Mouse (Mus musculus) MEL (cell line): ENCODE data around the gene Wnt10b. TPM values are rescaled to one million over a fixed set of nuclear protein-coding genes. Genes with fewer than 3 reads are reported as not detected.
A peak's percentile ranks its signal among the peaks of the same experiment; 100 is the strongest.

Experiments used
- DNase-seq: peaks from one replicate; pipeline ENCODE4 v3.0.0; 2011; ENCODE audit warnings: low read depth, low spot score
- H3K27ac ChIP-seq: 2 replicates; pipeline ENCODE4 v1.5.1; 2012; ENCODE audit warnings: low read depth, mild to moderate bottlenecking, control low read depth, low read length, moderate library complexity; ENCODE audit not compliant: control insufficient read depth
- H3K27me3 ChIP-seq, 2 experiments: fragments of 150-350 bp in 1 of 2; sonication (generic) in 1 of 2; 2 replicates each; pipeline ENCODE4 v1.6.1; 2012; ENCODE audit warnings: low read length in 2 of 2, mild to moderate bottlenecking in 2 of 2, improper control_type of control experiment in 1 of 2, moderate library complexity in 1 of 2; ENCODE audit not compliant: insufficient read depth in 2 of 2, control insufficient read depth in 1 of 2
- H3K36me3 ChIP-seq, 2 experiments: 2 replicates each; pipeline ENCODE4 v1.6.1; 2012 to 2014; ENCODE audit warnings: low read length in 2 of 2, improper control_type of control experiment in 1 of 2, inconsistent platforms in 1 of 2, mild to moderate bottlenecking in 1 of 2; ENCODE audit not compliant: insufficient read depth in 2 of 2, control insufficient read depth in 1 of 2
- H3K4me1 ChIP-seq, 2 experiments: fragments of 150-350 bp in 1 of 2; sonication (generic) in 1 of 2; 2 replicates each; pipeline ENCODE4 v1.6.1; 2012; ENCODE audit warnings: low read length in 2 of 2, improper control_type of control experiment in 1 of 2, mild to moderate bottlenecking in 1 of 2; ENCODE audit not compliant: insufficient read depth in 2 of 2, control insufficient read depth in 1 of 2
- H3K4me3 ChIP-seq, 2 experiments: fragments of 150-350 bp in 1 of 2; sonication (generic) in 1 of 2; 2 replicates each; pipeline ENCODE4 v1.5.1; 2012; ENCODE audit warnings: low read depth in 2 of 2, low read length in 2 of 2, mild to moderate bottlenecking in 2 of 2, moderate library complexity in 2 of 2, control low read depth in 1 of 2, improper control_type of control experiment in 1 of 2; ENCODE audit not compliant: control insufficient read depth in 1 of 2, insufficient read depth in 1 of 2
- H3K79me2 ChIP-seq: 2 replicates; pipeline ENCODE4 v1.6.1; 2012; ENCODE audit warnings: mild to moderate bottlenecking, low read length, moderate library complexity; ENCODE audit not compliant: control insufficient read depth, poor library complexity, insufficient read depth
- H3K9ac ChIP-seq: 2 replicates; pipeline ENCODE4 v1.6.1; 2012; ENCODE audit warnings: low read depth, mild to moderate bottlenecking, control low read depth, low read length, moderate library complexity; ENCODE audit not compliant: control insufficient read depth, poor library complexity, severe bottlenecking
- H3K9me3 ChIP-seq: fragments of 150-350 bp; sonication (generic); replicated peaks from 2 replicates; pipeline ENCODE4 v1.6.1; 2012; ENCODE audit warnings: mild to moderate bottlenecking, low read length, improper control_type of control experiment, moderate library complexity; ENCODE audit not compliant: insufficient read depth
- CHD2 ChIP-seq: IDR thresholded peaks from 2 replicates; pipeline ENCODE4 v1.6.1; 2011; ENCODE audit warnings: low read length, improper control_type of control experiment
- CTCF ChIP-seq, 3 experiments: IDR thresholded peaks in 2 of 3; conservative IDR thresholded peaks in 1 of 3; 2 replicates each; pipeline ENCODE4 v1.5.1; 2011 to 2012; ENCODE audit warnings: low read length in 3 of 3, low read depth in 2 of 3, mild to moderate bottlenecking in 2 of 3, improper control_type of control experiment in 1 of 3, inconsistent platforms in 1 of 3, mixed read lengths in 1 of 3, moderate library complexity in 1 of 3; ENCODE audit not compliant: control insufficient read depth in 1 of 3, insufficient read depth in 1 of 3, poor library complexity in 1 of 3, severe bottlenecking in 1 of 3
- ELF1 ChIP-seq: IDR thresholded peaks from 2 replicates; pipeline ENCODE4 v1.6.1; 2014; ENCODE audit warnings: low read depth, mild to moderate bottlenecking, inconsistent platforms, low read length, improper control_type of control experiment, moderate library complexity
- EP300 ChIP-seq, 2 experiments: IDR thresholded peaks; 2 replicates each; pipeline ENCODE4 v1.6.1; 2011; ENCODE audit warnings: improper control_type of control experiment in 2 of 2, low read length in 2 of 2, low read depth in 1 of 2, mild to moderate bottlenecking in 1 of 2
- ETS1 ChIP-seq: IDR thresholded peaks from 2 replicates; pipeline ENCODE4 v1.6.1; 2012; ENCODE audit warnings: low read depth, mild to moderate bottlenecking, inconsistent platforms, low read length, improper control_type of control experiment, moderate library complexity
- GATA1 ChIP-seq: IDR thresholded peaks from 2 replicates; pipeline ENCODE4 v1.6.1; 2011; ENCODE audit warnings: low read depth, low read length, improper control_type of control experiment
- MAFK ChIP-seq: IDR thresholded peaks from 2 replicates; pipeline ENCODE4 v1.6.1; 2011; ENCODE audit warnings: low read depth, mild to moderate bottlenecking, low read length, improper control_type of control experiment, borderline replicate concordance
- MAZ ChIP-seq: IDR thresholded peaks from 2 replicates; pipeline ENCODE4 v1.6.1; 2012; ENCODE audit warnings: low read depth, mild to moderate bottlenecking, inconsistent platforms, low read length, improper control_type of control experiment
- MYB ChIP-seq: IDR thresholded peaks from 2 replicates; pipeline ENCODE4 v1.6.1; 2011; ENCODE audit warnings: mild to moderate bottlenecking, low read depth, low read length, improper control_type of control experiment
- NELFE ChIP-seq: IDR thresholded peaks from 2 replicates; pipeline ENCODE4 v1.6.1; 2011; ENCODE audit warnings: low read depth, low read length, improper control_type of control experiment
- NRF1 ChIP-seq: IDR thresholded peaks from 2 replicates; pipeline ENCODE4 v1.6.1; 2014; ENCODE audit warnings: low read depth, mild to moderate bottlenecking, inconsistent platforms, low read length, improper control_type of control experiment, moderate library complexity; ENCODE audit not compliant: poor library complexity, insufficient read depth, severe bottlenecking
- POLR2A ChIP-seq, 2 experiments: IDR thresholded peaks; 2 replicates each; pipeline ENCODE4 v1.6.1; 2011 to 2012; ENCODE audit warnings: low read length in 2 of 2, mild to moderate bottlenecking in 2 of 2, control low read depth in 1 of 2, improper control_type of control experiment in 1 of 2, low read depth in 1 of 2, moderate library complexity in 1 of 2; ENCODE audit not compliant: control insufficient read depth in 1 of 2, insufficient read depth in 1 of 2, poor library complexity in 1 of 2
- POLR2AphosphoS2 ChIP-seq: IDR thresholded peaks from 2 replicates; pipeline ENCODE4 v1.6.1; 2011; ENCODE audit warnings: low read length, improper control_type of control experiment
- RCOR1 ChIP-seq: IDR thresholded peaks from 2 replicates; pipeline ENCODE4 v1.6.1; 2012; ENCODE audit warnings: low read depth, mild to moderate bottlenecking, inconsistent platforms, low read length, improper control_type of control experiment
- SIN3A ChIP-seq: IDR thresholded peaks from 2 replicates; pipeline ENCODE4 v1.6.1; 2012; ENCODE audit warnings: low read length, improper control_type of control experiment, inconsistent platforms
- TCF12 ChIP-seq: IDR thresholded peaks from 2 replicates; pipeline ENCODE4 v1.6.1; 2014; ENCODE audit warnings: low read depth, mild to moderate bottlenecking, inconsistent platforms, low read length, improper control_type of control experiment, moderate library complexity
- USF1 ChIP-seq: IDR thresholded peaks from 2 replicates; pipeline ENCODE4 v1.6.1; 2014; ENCODE audit warnings: low read depth, mild to moderate bottlenecking, inconsistent platforms, low read length, improper control_type of control experiment, moderate library complexity
- ZNF384 ChIP-seq: IDR thresholded peaks from 2 replicates; pipeline ENCODE4 v1.6.1; 2012; ENCODE audit warnings: low read depth, mild to moderate bottlenecking, inconsistent platforms, low read length, improper control_type of control experiment
- polyA plus RNA-seq, 2 experiments: library from polyadenylated mRNA; stranded (reverse) in 1 of 2; unstranded in 1 of 2; fragments of >175 nt in 1 of 2; fragments of >200 nt in 1 of 2; gene quantifications; 2 replicates each; pipeline versions ENCODE4 v1.2.1 to v1.2.4; 2012; ENCODE audit warnings: low replicate concordance in 2 of 2, low read depth in 1 of 2; ENCODE audit not compliant: insufficient read length in 2 of 2, insufficient read depth in 1 of 2, missing spikeins in 1 of 2
- total RNA-seq: library from RNA; depleted of rRNA; stranded (reverse); fragments of 300-350 nt; gene quantifications from 2 replicates; pipeline ENCODE4 v1.2.3, GENCODE M21; 2012

The Wnt10b gene
- total and polyA plus RNA-seq, 3 experiments = 0.14 to 0.23 TPM; not detected in 1

DNA sequence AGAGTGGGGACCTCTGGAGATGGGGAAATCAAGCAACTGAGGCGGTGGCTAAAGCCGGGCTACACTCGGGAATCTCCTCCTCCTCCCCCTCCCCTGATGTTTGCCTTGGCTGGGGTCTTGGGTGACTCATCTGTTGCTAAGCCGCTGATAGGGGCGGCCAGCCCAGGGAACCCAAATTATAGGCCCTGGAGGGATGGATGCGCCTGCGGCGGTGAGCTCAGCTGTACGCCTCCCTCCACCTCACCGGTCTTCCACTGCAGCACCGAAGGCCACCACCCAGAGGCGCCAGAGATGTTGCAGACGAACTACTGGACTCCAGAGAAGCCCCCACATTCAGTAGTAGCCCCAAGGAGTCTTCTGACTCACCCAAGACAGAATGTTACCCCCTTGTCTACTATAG, 2.6 kb upstream of the Wnt10b start:
- Histone ChIP-seq H3K79me2 (no peaks in the 10 kb centered on the region), H3K9ac (no peak overlapping the region), H3K27ac (no peak overlapping the region), H3K27me3 (no peaks in the 10 kb centered on the region), H3K36me3 (no peaks in the 10 kb centered on the region), H3K9me3 (no peaks in the 10 kb centered on the region), H3K4me1 (no peaks in the 10 kb centered on the region; a peak in 1 of 4 replicates), H3K4me3 (no peak overlapping the region)
- no peak for DNase-seq
- TF ChIP-seq EP300 (IDR thresholded peaks at IDR 0.05; ENCODE audit: low read depth in 1 of 2, low read length in 2 of 2) (no peak), MYB (no peak), CTCF (IDR thresholded peaks at IDR 0.05 in 2 of 3, conservative IDR thresholded peaks at IDR 0.05 in 1 of 3; ENCODE audit: control insufficient read depth in 1 of 3, insufficient read depth in 1 of 3, low read depth in 2 of 3, low read length in 3 of 3, poor library complexity in 1 of 3, severe bottlenecking in 1 of 3) (peak in 2 of 3 experiments; percentile 24; a peak in 3 of 6 replicates), ETS1 (no peak)

DNA sequence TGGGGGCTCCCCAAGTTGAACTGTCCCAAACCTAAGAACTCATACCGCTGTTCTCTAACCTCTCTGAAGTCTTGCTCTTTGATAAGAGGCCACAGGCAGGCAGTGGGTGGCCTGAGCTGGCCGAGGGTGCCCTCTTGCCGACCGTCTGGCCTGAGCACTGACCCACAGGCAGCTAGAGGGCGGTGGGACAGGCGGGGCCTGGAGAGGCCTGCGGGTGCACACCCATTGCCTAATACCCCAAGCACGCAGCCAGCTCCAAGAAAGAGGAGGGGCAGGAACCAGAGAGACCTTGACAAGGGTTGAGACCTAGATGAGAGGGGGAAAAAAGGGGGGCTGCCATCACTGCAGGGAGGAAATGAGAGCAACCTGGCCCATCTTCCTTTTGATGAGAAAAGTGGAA, 2.1 kb upstream of the Wnt10b start:
- no peak overlapping the region for H3K4me3 ChIP-seq
- TF ChIP-seq CHD2 (no peak), MAFK (no peak), ZNF384 (no peak), MYB (no peak), POLR2A (IDR thresholded peaks at IDR 0.05; ENCODE audit: control insufficient read depth in 1 of 2, insufficient read depth in 1 of 2, low read depth in 1 of 2, low read length in 2 of 2, poor library complexity in 1 of 2) (no peak), POLR2AphosphoS2 (no peak), NRF1 (no peak), ELF1 (no peak), RCOR1 (no peak), NELFE (no peak), MAZ (no peak), TCF12 (no peak)
- no peaks in the 10 kb centered on the region for H3K79me2 ChIP-seq
- DNase-seq = no peak
- H3K27me3 ChIP-seq = no peaks in the 10 kb centered on the region
- no peaks in the 10 kb centered on the region; a peak in 1 of 4 replicates for H3K4me1 ChIP-seq
- no peak overlapping the region for H3K9ac ChIP-seq
- H3K9me3 ChIP-seq = no peaks in the 10 kb centered on the region
- no peaks in the 10 kb centered on the region for H3K36me3 ChIP-seq
- H3K27ac ChIP-seq = no peak overlapping the region

DNA sequence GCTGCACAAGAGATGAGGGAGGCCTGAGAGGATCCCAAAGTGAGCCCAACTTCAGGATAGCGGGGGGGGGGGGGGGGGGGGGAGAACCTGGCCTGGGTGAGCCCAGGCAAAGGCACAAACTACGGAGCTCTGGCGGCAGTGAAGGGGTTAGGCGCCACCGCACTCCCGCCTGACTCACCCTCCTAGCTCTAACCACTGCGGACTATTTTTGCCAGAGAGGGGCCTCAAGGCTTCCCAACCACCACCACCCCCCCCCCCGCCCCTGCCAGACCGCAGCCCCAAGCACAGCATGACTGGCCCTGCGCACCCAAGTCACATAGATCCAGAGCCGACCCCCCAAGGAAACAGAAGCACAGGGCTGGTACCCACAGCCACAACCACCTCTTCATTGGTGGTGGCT, 856 bp upstream of the Wnt10b start:
- Histone ChIP-seq H3K36me3 (no peaks in the 10 kb centered on the region), H3K79me2 (no peaks in the 10 kb centered on the region)
- no peak for TF ChIP-seq USF1
- no peak for TF ChIP-seq SIN3A
- no peak for TF ChIP-seq CHD2
- no peak for TF ChIP-seq GATA1
- TF ChIP-seq, all 39 proteins: peak for 0
- H3K27me3 ChIP-seq = no peaks in the 10 kb centered on the region
- no peaks in the 10 kb centered on the region for H3K9me3 ChIP-seq
- DNase-seq = no peak
- no peak overlapping the region for H3K4me3 ChIP-seq
- H3K9ac ChIP-seq = no peak overlapping the region
- no peaks in the 10 kb centered on the region; a peak in 1 of 4 replicates for H3K4me1 ChIP-seq
- H3K27ac ChIP-seq = no peak overlapping the region
